Mouse (Mus musculus) testis, adult 2 months (tissue): ENCODE data around the gene Cyfip2.

Experiments
- CTCF ChIP-seq: fragments of 200-500 bp; IDR thresholded peaks from 2 replicates; pipeline ENCODE4 v1.5.1; 2012; ENCODE audit warnings: low read depth, mild to moderate bottlenecking, inconsistent platforms, low read length, moderate library complexity; ENCODE audit not compliant: control insufficient read depth, insufficient read depth, insufficient replicate concordance
- POLR2A ChIP-seq: fragments of 200-500 bp; IDR thresholded peaks from 2 replicates; pipeline ENCODE4 v1.6.1; 2012; ENCODE audit warnings: low read depth, mild to moderate bottlenecking, inconsistent platforms, low read length, moderate library complexity; ENCODE audit not compliant: control insufficient read depth

- TF ChIP-seq CTCF (no peak), POLR2A (no peak)
Measured at GRCm38 (mm10) chr11:46307768-46308167, 4.9 kb downstream of the Cyfip2 start.
